ENCODE assay signal across 7 mouse cellular contexts in the genomic region with DNA sequence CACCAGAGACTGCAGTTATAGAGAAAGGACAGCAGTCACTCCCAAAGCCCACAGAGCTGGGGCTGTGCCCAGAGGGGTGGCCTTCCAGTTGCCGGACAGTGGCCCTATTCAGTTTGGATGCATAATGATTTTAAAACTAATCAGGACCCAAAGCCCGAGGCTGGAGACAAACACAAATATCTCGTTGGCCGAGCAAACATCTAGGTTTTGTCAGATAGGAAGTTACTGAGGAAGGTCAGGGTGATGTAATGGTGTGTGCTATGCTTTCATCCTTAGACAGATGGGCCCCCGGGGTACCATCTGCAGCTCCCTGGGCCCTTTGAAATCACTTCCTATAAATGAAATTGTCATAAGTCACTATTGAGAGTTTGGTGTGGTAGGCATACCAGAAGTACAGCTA. TPM values are rescaled to one million over a fixed set of nuclear protein-coding genes. Genes with fewer than 3 reads are reported as not detected.
DNase-seq lines count a peak whose midpoint lies in the region; ATAC-seq and TF ChIP-seq lines count a peak whose summit lies in the region.

No protein-coding gene starts in this region.

- H3K4me3 ChIP-seq in hindbrain, postnatal 0 days (ENCODE audit: low read length), result no peak overlapping the region
- H3K4me3 ChIP-seq in hindbrain, embryonic 14.5 days (replicated peaks; ENCODE audit: low read length), result no peak overlapping the region

- no peak overlapping the region for H3K9ac ChIP-seq in hindbrain, postnatal 0 days (replicated peaks; ENCODE audit: low read length)
- no peak overlapping the region for H3K9ac ChIP-seq in hindbrain, embryonic 14.5 days

- no peak for DNase-seq in hindbrain, postnatal 0 days (ENCODE audit: low spot score)
- no peak for DNase-seq in hindbrain, embryonic 14.5 days (ENCODE audit: low spot score)
- DNase-seq in 416B (ENCODE audit: low read depth) (peak; percentile 63), MN1 (ENCODE audit: low spot score) (peak; percentile 32)
- no peak for DNase-seq in spleen, adult 12 weeks (ENCODE audit: low spot score)
- DNase-seq in gastrocnemius, adult 18-20 months (ENCODE audit: low spot score), result no peak

- H3K27ac ChIP-seq in hindbrain, postnatal 0 days, result 0 out of 2 replicates have a peak overlapping the region, but pooled peaks have one; percentile 11
- H3K27ac ChIP-seq in hindbrain, embryonic 14.5 days, result no peak overlapping the region

- WGBS in hindbrain, postnatal 0 days, result 45% methylated on average over 5 of the region's 5 CpGs
- WGBS in hindbrain, embryonic 14.5 days, result 56% methylated on average over 5 of the region's 5 CpGs

- H3K4me1 ChIP-seq in hindbrain, postnatal 0 days (ENCODE audit: insufficient read depth, low read length), result peaks cover 13% of the 10 kb centered on the region
- peaks cover 18% of the 10 kb centered on the region for H3K4me1 ChIP-seq in hindbrain, embryonic 14.5 days (replicated peaks; ENCODE audit: control insufficient read depth, insufficient read depth, low read length)

- no peak for TF ChIP-seq CTCF in hindbrain, postnatal 0 days (IDR thresholded peaks at IDR 0.05; ENCODE audit: low read depth)

- no peak overlapping the region for H3K4me2 ChIP-seq in hindbrain, postnatal 0 days (ENCODE audit: low read depth, low read length)
- H3K4me2 ChIP-seq in hindbrain, embryonic 14.5 days (replicated peaks), result no peak overlapping the region

- no peaks in the 10 kb centered on the region for H3K27me3 ChIP-seq in hindbrain, postnatal 0 days (ENCODE audit: insufficient read depth, low read length)
- H3K27me3 ChIP-seq in hindbrain, embryonic 14.5 days (ENCODE audit: control insufficient read depth, insufficient read depth, low read length), result 0 out of 2 replicates have a peak, but pooled peaks cover 5% of the 10 kb centered on the region

- H3K9me3 ChIP-seq in hindbrain, postnatal 0 days (ENCODE audit: low read length), result no peaks in the 10 kb centered on the region
- H3K9me3 ChIP-seq in hindbrain, embryonic 14.5 days (ENCODE audit: control insufficient read depth, low read length), result no peaks in the 10 kb centered on the region

- no peaks in the 10 kb centered on the region for H3K36me3 ChIP-seq in hindbrain, postnatal 0 days (ENCODE audit: insufficient read depth, low read length)
- H3K36me3 ChIP-seq in hindbrain, embryonic 14.5 days (replicated peaks; ENCODE audit: control insufficient read depth, insufficient read depth), result no peaks in the 10 kb centered on the region

- 0 out of 2 replicates have a peak, but pooled peaks have one; percentile 22 for ATAC-seq in hindbrain, postnatal 0 days
- no peak for ATAC-seq in hindbrain, embryonic 14.5 days (ENCODE audit: low FRiP score)
- ATAC-seq in inflammation-experienced regulatory T-cells, adult 6 months, result peak; percentile 19

RNA-seq across cellular contexts. Expression of gene Tanc1, which starts 33.0 kb away (rescaled TPM):
- total RNA-seq in hindbrain, postnatal 0 days (2014; rRNA removed), result 10.6 and 12.1 TPM in 2 replicates
- 4.2 and 4.8 TPM in 2 replicates for polyA plus RNA-seq in hindbrain, postnatal 0 days (2015; fragmentation: Nextera tagmentation; extraction: Ambion mirVana)
- polyA plus RNA-seq in hindbrain, embryonic 14.5 days (2014; fragmentation: Nextera tagmentation; extraction: Ambion mirVana), result 6.5 and 7.9 TPM in 2 replicates
- 10 to 100 TPM in 1 of 3 experiments, 1 to 10 TPM in 2; 4.7 to 13.5 (median 9.6) TPM for polyA plus RNA-seq in inflammation-experienced regulatory T-cells, adult 6 months (2017; shearing (Covaris generic))
- 1 to 10 TPM; 4.8 to 6.6 TPM for total RNA-seq in gastrocnemius, adult 18-20 months (2021)

Comparison
In these comparisons a context has a peak if more than half of its experiments do, and no peak if none do; other contexts are left out.
1. DNase-seq: peak in 416B (single experiment) and MN1 (single experiment); none in hindbrain, postnatal 0 days (single experiment), hindbrain, embryonic 14.5 days (single experiment), spleen, adult 12 weeks (single experiment) and gastrocnemius, adult 18-20 months (single experiment).